Comparison of ENCODE assay signal across 24 mouse cellular contexts in genomic region chrX:83487598-83487997, GRCm38 (mm10). TPM values are rescaled to one million over a fixed set of nuclear protein-coding genes. Genes with fewer than 3 reads are reported as not detected.
"Had no signal": no experiment of that assay in that cellular context is flagged by ENCODE, and none has a peak within 500 bp of the region (broad histone marks: within the 10 kb centered on the region; RNA-seq: fewer than 3 reads in every experiment).

Gene Tsga8 (minus strand): TSS chrX:83487924.

- H3K4me1 ChIP-seq: liver, embryonic 12.5 days; midbrain, embryonic 10.5 days; midbrain, embryonic 12.5 days; neural tube, embryonic 13.5 days; neural tube, embryonic 15.5 days had no signal

- DNase-seq: lung, adult 18-20 months; lung, embryonic 14.5 days; lung, postnatal 10 days; lung, postnatal 4 days; midbrain, embryonic 14.5 days; retina, postnatal 1 day; right cerebral cortex, postnatal 14 days; thymus, adult 18-20 months; thymus, postnatal 25 days had no signal

- H3K36me3 ChIP-seq: liver, embryonic 12.5 days; midbrain, embryonic 10.5 days; midbrain, embryonic 12.5 days; neural tube, embryonic 13.5 days; neural tube, embryonic 15.5 days had no signal

- H3K27me3 ChIP-seq: liver, embryonic 12.5 days; midbrain, embryonic 12.5 days; neural tube, embryonic 13.5 days; neural tube, embryonic 15.5 days had no signal

- H3K4me3 ChIP-seq: liver, embryonic 12.5 days; midbrain, embryonic 10.5 days; midbrain, embryonic 12.5 days; myocyte; neural tube, embryonic 13.5 days; neural tube, embryonic 15.5 days had no signal

- H3K27ac ChIP-seq: liver, embryonic 12.5 days; liver, embryonic 14.5 days; midbrain, embryonic 10.5 days; midbrain, embryonic 12.5 days; neural tube, embryonic 13.5 days; neural tube, embryonic 15.5 days had no signal

RNA-seq across cellular contexts. Expression of gene Tsga8, which starts in this region (rescaled TPM):
- polyA plus RNA-seq: liver, embryonic 12.5 days; liver, embryonic 14.5 days; liver, embryonic 16.5 days; lung, embryonic 14.5 days; lung, embryonic 16.5 days; midbrain, embryonic 10.5 days; midbrain, embryonic 12.5 days; midbrain, embryonic 14.5 days; midbrain, embryonic 16.5 days; myocyte; neural tube, embryonic 11.5 days; neural tube, embryonic 13.5 days; neural tube, embryonic 15.5 days; spleen, adult 2 months; stomach, embryonic 14.5 days; stomach, embryonic 16.5 days; thymus, postnatal 0 days had no signal
